12 mouse cellular contexts compared by ENCODE assay signal in genomic region chr14:31961442-31961841, GRCm38 (mm10).
A peak's percentile ranks its signal among the peaks of the same experiment; 100 is the strongest.
DNase-seq lines count a peak whose midpoint lies in the region; ATAC-seq and TF ChIP-seq lines count a peak whose summit lies in the region.
"Had no signal": no experiment of that assay in that cellular context is flagged by ENCODE, and none has a peak within 500 bp of the region (broad histone marks: within the 10 kb centered on the region; RNA-seq: fewer than 3 reads in every experiment).

No protein-coding gene starts in this region.

- intact Hi-C loops in gastrocnemius, adult 2 months (cut with DNase I): no loop called here
- intact Hi-C loops in gastrocnemius, postnatal 14 days (cut with DNase I; ENCODE audit: low total_unique reads): no loop called here
- intact Hi-C loops in heart, postnatal 14 days (cut with DNase I): no loop called here

- WGBS in cerebellum, adult 2 months: 67% methylated on average over 5 of the region's 5 CpGs

- no peaks in the 10 kb centered on the region for H3K27me3 ChIP-seq in cerebellum, adult 2 months (ENCODE audit: control insufficient read depth, insufficient read depth, low read length)
- H3K27me3 ChIP-seq: neural tube, embryonic 12.5 days had no signal

- no peak for TF ChIP-seq POLR2A in cerebellum, adult 2 months (IDR thresholded peaks at IDR 0.05; ENCODE audit: borderline replicate concordance, insufficient read depth, low read length)

- no peak for ATAC-seq in inflammation-experienced regulatory T-cells, adult 6 months

- H3K4me3 ChIP-seq in gastrocnemius, adult 2 months: no peak overlapping the region
- no peak overlapping the region for H3K4me3 ChIP-seq in cerebellum, adult 2 months (replicated peaks; ENCODE audit: insufficient read depth, low read depth, low read length)
- H3K4me3 ChIP-seq: midbrain, embryonic 10.5 days; neural tube, embryonic 12.5 days had no signal

- no peaks in the 10 kb centered on the region for H3K4me1 ChIP-seq in cerebellum, adult 2 months (ENCODE audit: control insufficient read depth, insufficient read depth, low read length)
- H3K4me1 ChIP-seq: neural tube, embryonic 12.5 days had no signal

- TF ChIP-seq CTCF in gastrocnemius, adult 2 months (IDR thresholded peaks at IDR 0.05): no peak
- TF ChIP-seq CTCF in cerebellum, adult 2 months (IDR thresholded peaks at IDR 0.05; ENCODE audit: borderline replicate concordance, insufficient read depth, low read depth, low read length): no peak

- DNase-seq in gastrocnemius, adult 2 months: peak; percentile 47
- DNase-seq in gastrocnemius, postnatal 14 days: no peak
- peak; percentile 17 to 42 for DNase-seq in lung, adult 18-20 months
- no peak for DNase-seq in lung, postnatal 14 days
- DNase-seq in heart, postnatal 14 days: peak; percentile 57 to 59
- DNase-seq in skeletal muscle tissue, adult 2 months (ENCODE audit: low read depth, low spot score): peak; percentile 80
- no peak for DNase-seq in cerebellum, adult 2 months
- DNase-seq: layer of hippocampus, postnatal 36 days; right cerebral cortex, adult 18-20 months had no signal

- H3K27ac ChIP-seq in gastrocnemius, adult 2 months: peak overlapping the region; percentile 82
- no peak overlapping the region for H3K27ac ChIP-seq in cerebellum, adult 2 months (ENCODE audit: insufficient read depth, low read length)
- H3K27ac ChIP-seq: midbrain, embryonic 10.5 days; neural tube, embryonic 12.5 days had no signal

Comparison
In these comparisons a context has a peak if more than half of its experiments do, and no peak if none do; other contexts are left out.
1. DNase-seq: peak in gastrocnemius, adult 2 months (single experiment), lung, adult 18-20 months (2 of 2), heart, postnatal 14 days (2 of 2) and skeletal muscle tissue, adult 2 months (single experiment); none in gastrocnemius, postnatal 14 days (single experiment), lung, postnatal 14 days (single experiment) and cerebellum, adult 2 months (0 of 2).